Mouse (Mus musculus): ENCODE data around the gene Rbfox1.

DNA sequence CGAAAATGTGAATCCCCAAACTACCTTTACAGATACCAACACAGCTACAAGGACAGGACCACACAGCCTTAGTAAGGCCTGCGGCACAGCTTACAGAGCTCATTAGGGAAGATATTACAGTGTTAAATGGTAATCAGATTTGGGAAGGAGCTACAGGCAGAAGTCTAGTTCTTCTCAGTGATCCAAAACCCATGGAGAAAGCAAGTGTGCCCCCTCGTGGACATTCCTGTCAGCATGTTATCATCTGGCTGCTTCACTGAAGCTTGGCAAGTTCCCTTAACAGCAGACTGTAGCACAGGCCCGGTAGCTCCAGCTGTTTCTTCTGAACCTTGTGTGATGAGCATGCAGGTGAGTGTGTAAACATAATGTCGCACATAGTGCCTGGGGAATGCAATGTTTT is 133.5 kb downstream of the Rbfox1 start:
- TF ChIP-seq CTCF (IDR thresholded peaks at IDR 0.05; ENCODE audit: borderline replicate concordance, extremely low read depth, insufficient read depth, insufficient read length) (peak; percentile 72; the same call in 1 of the 2 replicates), POLR2A (IDR thresholded peaks at IDR 0.05; ENCODE audit: borderline replicate concordance, extremely low read depth, insufficient read depth, insufficient read length, poor library complexity, severe bottlenecking) (no peak)

All from brain, embryonic 14.5 days (tissue).